In the genomic region with DNA sequence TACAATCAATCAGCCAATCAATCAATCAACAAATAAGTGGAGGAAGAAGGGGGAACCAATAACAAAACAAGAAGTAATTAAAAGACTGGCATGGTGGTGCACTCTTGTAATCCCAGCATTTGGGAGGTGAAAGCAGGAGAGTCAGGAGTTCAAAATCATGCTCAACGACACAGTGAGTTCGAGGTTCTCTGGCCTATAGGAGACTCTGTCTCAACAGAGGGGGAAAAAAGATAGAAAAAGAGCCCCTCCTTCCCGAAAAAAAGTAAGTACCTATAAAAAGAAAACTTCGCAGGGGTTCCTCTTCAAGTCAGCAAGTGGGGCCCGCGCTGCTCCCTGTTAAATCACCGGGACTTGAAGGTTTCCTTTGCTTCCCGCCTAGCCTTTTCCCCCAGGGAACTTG, we compare ENCODE assay signal across 8 mouse cellular contexts. TPM values are rescaled to one million over a fixed set of nuclear protein-coding genes. Genes with fewer than 3 reads are reported as not detected.
DNase-seq lines count a peak whose midpoint lies in the region; ATAC-seq and TF ChIP-seq lines count a peak whose summit lies in the region.

Ube2a (plus strand) TSS at position 136 of the 400 bp plus-strand sequence.
C330007P06Rik (minus strand) TSS at position 347 of the 400 bp plus-strand sequence.

- no peak for TF ChIP-seq CTCF in intestine, postnatal 0 days (IDR thresholded peaks at IDR 0.05; ENCODE audit: low read depth)

- peak within 1 kb of the TSS; percentile 65 for H3K4me2 ChIP-seq in intestine, postnatal 0 days (replicated peaks; ENCODE audit: low read depth)
- peak within 1 kb of the TSS; percentile 58 for H3K4me2 ChIP-seq in midbrain, embryonic 12.5 days (replicated peaks)

- no peak for DNase-seq in layer of hippocampus, adult 8-10 months (ENCODE audit: low spot score in 2 of 2)
- no peak for DNase-seq in layer of hippocampus, adult 9-10 months (ENCODE audit: low spot score)
- DNase-seq in adrenal gland, postnatal 4 days (ENCODE audit: low spot score in 2 of 2): no peak
- no peak for DNase-seq in gastrocnemius, postnatal 36 days
- no peak for DNase-seq in thymus, postnatal 14 days
- no peak for DNase-seq in embryo, embryonic 9.5 days (ENCODE audit: extremely low spot score)

- H3K4me1 ChIP-seq in intestine, postnatal 0 days (replicated peaks; ENCODE audit: control insufficient read depth, insufficient read depth, low read length): no peaks in the 10 kb centered on the region
- peaks cover 6% of the 10 kb centered on the region; the same call in 1 of the 2 replicates for H3K4me1 ChIP-seq in midbrain, embryonic 12.5 days

- intact Hi-C loops in gastrocnemius, postnatal 36 days (cut with DNase I): no loop called here

- H3K4me3 ChIP-seq in intestine, postnatal 0 days (ENCODE audit: low read depth, low read length): peak within 1 kb of the TSS; percentile 71
- H3K4me3 ChIP-seq in midbrain, embryonic 12.5 days: peak within 1 kb of the TSS; percentile 68

- H3K27ac ChIP-seq in intestine, postnatal 0 days (ENCODE audit: low read depth, low read length): peak within 1 kb of the TSS; percentile 80
- peak within 1 kb of the TSS; percentile 84 for H3K27ac ChIP-seq in midbrain, embryonic 12.5 days (replicated peaks)

- ATAC-seq in intestine, postnatal 0 days: peak; percentile 18
- peak; percentile 8; the same call in 1 of the 2 replicates for ATAC-seq in midbrain, embryonic 12.5 days (ENCODE audit: low FRiP score, low read depth)

- peaks cover 5% of the 10 kb centered on the region; the same call in 1 of the 2 replicates for H3K36me3 ChIP-seq in intestine, postnatal 0 days (ENCODE audit: control insufficient read depth, insufficient read depth)
- H3K36me3 ChIP-seq in midbrain, embryonic 12.5 days: no peaks in the 10 kb centered on the region

- no peaks in the 10 kb centered on the region for H3K27me3 ChIP-seq in intestine, postnatal 0 days (replicated peaks; ENCODE audit: control insufficient read depth, insufficient read depth, low read length)
- no peaks in the 10 kb centered on the region for H3K27me3 ChIP-seq in midbrain, embryonic 12.5 days

- no peaks in the 10 kb centered on the region for H3K9me3 ChIP-seq in intestine, postnatal 0 days (ENCODE audit: control insufficient read depth)
- H3K9me3 ChIP-seq in midbrain, embryonic 12.5 days: no peaks in the 10 kb centered on the region

- H3K9ac ChIP-seq in intestine, postnatal 0 days (ENCODE audit: low read depth, low read length): peak within 1 kb of the TSS; percentile 83
- H3K9ac ChIP-seq in midbrain, embryonic 12.5 days (replicated peaks): peak within 1 kb of the TSS; percentile 76

- 24% methylated on average over 8 of the region's 8 CpGs for WGBS in intestine, postnatal 0 days
- WGBS in midbrain, embryonic 12.5 days: 32% methylated on average over 8 of the region's 8 CpGs

RNA-seq across cellular contexts. Expression of gene Ube2a, which starts in this region (rescaled TPM):
- total RNA-seq in layer of hippocampus, adult 8-10 months (2022): 10 to 100 TPM; 45.6 to 57.6 (median 53.9) TPM
- 10 to 100 TPM; 47.9 to 52.3 TPM for total RNA-seq in adrenal gland, postnatal 4 days (2021)
- total RNA-seq in gastrocnemius, postnatal 36 days (2021): 10 to 100 TPM; 37.8 to 38.8 TPM
- 153 and 168 TPM in 2 replicates for polyA plus RNA-seq in intestine, postnatal 0 days (2015; fragmentation: Nextera tagmentation; extraction: Ambion mirVana)
- polyA plus RNA-seq in midbrain, embryonic 12.5 days (2016; fragmentation: Nextera tagmentation; extraction: Ambion mirVana): 110 TPM in 2 replicates

RNA-seq across cellular contexts. Expression of gene C330007P06Rik, which starts in this region (rescaled TPM):
- total RNA-seq in layer of hippocampus, adult 8-10 months (2022): 10 to 100 TPM; 37.8 to 41.6 (median 41.1) TPM
- total RNA-seq in adrenal gland, postnatal 4 days (2021): 10 to 100 TPM; 39.2 to 41.0 TPM
- total RNA-seq in gastrocnemius, postnatal 36 days (2021): 10 to 100 TPM; 10.6 to 10.7 TPM
- 17.8 and 18.1 TPM in 2 replicates for polyA plus RNA-seq in intestine, postnatal 0 days (2015; fragmentation: Nextera tagmentation; extraction: Ambion mirVana)
- polyA plus RNA-seq in midbrain, embryonic 12.5 days (2016; fragmentation: Nextera tagmentation; extraction: Ambion mirVana): 28.1 and 32.3 TPM in 2 replicates
